Mouse (Mus musculus) MN1 (cell line): ENCODE measurements around the gene Ly6g5c.

Experiments
- DNase-seq: peaks from one replicate; pipeline ENCODE4 v3.0.0-alpha.2; 2016; ENCODE audit warnings: low spot score

Ly6g5c gene

DNA sequence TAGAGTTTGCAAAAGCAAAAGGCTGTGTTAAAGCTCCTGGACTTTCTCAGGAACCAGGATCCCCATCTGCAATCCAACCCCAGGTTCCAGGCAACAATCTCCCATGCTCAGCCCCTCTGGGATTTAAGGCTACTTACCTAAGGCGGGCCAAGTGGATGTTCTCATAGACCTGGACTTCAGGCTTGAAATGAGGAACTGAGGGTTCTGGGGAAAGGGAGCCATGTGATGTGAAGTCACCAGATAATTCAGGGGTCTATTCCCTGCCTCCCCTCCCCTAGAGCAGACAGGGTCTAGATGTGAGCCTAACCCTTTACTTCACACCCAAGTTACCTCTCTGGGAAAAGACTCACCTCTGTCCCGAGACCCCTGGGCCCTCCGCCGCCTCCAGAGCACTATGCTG, 27.4 kb upstream of the Ly6g5c start:
- no peak for DNase-seq

- peak; percentile 57 for DNase-seq
Measured at GRCm38 (mm10) chr17:35082841-35083576, 25.1 kb upstream of the Ly6g5c start.

DNA sequence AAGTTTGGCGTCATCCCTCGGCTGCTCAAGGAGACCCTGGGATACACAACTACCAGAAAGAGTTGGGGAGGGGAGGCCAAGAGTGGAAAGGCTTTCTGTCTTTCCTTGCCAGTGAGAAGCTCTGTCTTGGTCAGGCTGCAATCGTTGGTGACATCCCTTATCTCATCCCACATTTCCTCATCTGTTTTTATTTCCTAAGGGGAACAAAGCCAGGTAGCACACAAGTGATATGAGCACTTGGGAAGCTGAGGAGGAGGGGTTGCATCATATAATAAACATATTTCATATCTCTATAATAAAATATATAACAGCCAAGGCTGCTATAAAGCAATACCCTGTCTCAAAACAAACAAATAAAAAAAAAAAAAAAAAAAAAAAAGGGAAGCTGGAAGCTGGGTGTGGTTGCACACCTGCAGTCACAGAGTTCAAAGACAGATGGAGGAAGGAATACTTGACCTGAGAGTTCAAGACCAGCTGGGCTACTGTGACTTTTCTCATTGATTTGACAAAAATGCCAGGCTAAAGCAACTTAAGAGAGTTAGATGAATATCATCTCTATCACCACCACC, 24.1 kb upstream of the Ly6g5c start:
- DNase-seq, result no peak

- DNase-seq, result no peak
Measured at GRCm38 (mm10) chr17:35085208-35085865, 22.7 kb upstream of the Ly6g5c start, which contains the start of gene Ly6g6f. Gene Ly6g6f, minus strand, starts transcription at chr17:35085610.

DNA sequence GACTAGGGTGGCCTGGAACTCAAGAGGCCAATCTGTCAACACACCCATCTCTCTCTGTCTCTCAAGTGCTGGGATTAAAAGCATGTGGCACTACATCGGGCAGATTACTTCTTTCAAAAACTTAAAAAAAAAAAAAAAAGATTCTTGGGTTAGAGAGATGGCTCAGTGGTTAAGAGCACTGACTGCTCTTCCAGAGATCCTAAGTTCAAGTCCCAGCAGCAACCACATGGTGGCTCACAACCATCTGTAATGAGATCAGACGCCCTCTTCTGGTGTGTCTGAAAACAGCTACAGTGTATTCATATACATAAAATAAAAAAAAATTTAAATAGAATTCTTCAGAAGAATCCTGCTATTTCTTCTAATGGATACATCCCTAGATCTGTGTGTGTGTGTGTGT, 19.9 kb upstream of the Ly6g5c start:
- no peak for DNase-seq

GRCm38 (mm10) chr17:35088825-35089644, 19.0 kb upstream of the Ly6g5c start, which contains the start of gene Abhd16a:
Gene Abhd16a, plus strand, starts transcription at chr17:35089263.
- DNase-seq, result peak; percentile 97

GRCm38 (mm10) chr17:35090166-35090932, 17.7 kb upstream of the Ly6g5c start:
- DNase-seq, result peak; percentile 87

- DNase-seq, result peak; percentile 62
Measured at GRCm38 (mm10) chr17:35092403-35093198, 15.5 kb upstream of the Ly6g5c start.

DNA sequence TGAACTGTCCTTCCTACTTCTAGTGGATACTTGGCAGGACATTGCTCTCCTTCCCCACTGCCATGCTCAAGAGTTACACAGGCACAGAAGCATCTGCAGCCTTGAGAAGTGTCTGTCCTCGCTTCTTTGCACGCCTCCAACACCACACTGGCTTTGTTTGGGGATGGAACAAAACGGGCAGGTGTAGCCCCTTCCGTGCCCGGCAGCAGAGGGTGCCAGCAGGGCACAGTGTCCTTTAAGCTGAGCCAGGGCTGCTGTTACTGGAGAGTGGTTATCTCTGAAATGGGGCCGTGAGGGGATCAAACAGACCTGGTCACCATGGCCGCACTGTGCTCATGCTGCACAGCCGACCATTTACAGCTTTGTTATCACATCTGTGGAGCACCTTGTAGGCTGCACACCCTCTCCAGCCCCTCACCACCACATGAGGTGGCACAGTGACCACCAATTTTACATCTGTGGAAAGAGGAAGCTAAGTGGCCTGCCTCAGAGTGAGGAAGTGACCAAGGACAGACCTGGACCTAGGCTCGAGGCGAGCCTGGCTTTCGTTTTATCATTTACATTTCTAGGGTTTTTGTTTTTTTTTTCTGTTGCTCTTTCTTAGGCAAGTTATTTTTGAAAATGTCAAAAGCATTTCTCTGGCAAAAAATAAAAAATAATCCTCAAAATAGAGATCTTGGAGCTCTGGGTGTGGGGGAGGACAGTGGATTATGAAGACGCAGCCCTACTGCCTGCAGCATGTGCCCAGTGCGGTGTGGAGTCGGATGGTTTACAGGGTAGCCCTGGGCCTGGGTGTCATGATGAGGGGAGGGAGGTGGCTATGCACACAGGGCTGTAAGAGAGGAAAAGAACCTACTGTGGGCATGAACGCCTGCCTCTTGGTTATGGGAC, 13.4 kb upstream of the Ly6g5c start:
- no peak for DNase-seq

DNA sequence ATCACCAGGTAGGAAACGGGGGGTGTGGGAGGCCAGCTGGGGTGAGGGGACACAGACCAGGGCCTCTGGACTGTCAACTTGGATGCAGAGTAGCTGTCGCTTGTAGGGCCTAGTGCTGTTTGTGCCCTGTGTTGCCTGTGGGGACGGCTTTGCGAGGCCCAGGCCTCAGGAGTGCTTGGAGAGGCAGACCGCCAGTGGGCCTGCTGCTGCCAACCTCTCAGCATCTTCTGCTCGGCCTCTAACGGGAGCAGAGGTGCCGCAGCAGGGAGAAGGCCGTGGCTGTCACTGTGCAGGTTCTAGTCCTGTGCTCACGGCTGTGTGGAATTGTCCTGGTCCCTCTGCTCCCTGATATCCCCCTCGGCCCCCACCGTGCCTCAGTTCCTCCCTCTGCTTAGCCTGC, 11.5 kb upstream of the Ly6g5c start:
- DNase-seq, result no peak

- DNase-seq, result no peak
Measured at GRCm38 (mm10) chr17:35097164-35097655, 10.9 kb upstream of the Ly6g5c start.

DNA sequence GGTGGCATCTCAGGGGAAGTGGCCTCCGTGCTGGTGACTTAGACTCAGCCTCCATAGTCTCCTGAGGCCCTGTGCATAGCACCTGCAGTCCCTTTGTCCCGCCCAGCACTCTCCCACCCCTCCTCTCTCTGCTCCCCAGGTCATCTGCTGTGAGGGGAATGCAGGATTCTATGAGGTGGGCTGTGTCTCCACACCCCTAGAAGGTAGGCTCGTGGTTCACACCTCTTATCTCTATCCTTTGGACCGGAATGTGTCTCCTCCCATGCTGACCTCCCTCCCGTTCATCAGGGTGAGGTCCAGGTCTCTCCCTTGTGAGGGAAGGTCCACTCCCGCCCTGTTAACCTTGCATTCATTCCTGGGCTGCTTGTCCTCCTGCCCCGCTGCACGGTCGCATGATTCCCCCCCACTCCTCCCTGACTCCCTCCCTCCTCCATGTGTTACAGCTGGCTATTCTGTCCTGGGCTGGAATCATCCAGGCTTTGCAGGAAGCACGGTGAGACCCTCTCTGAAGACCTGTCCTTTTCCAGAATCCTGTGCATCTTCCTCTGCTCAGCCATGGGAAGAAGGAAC, 7.8 kb upstream of the Ly6g5c start:
- DNase-seq, result no peak

- DNase-seq, result no peak
Measured at GRCm38 (mm10) chr17:35101161-35101560, 6.9 kb upstream of the Ly6g5c start.

DNA sequence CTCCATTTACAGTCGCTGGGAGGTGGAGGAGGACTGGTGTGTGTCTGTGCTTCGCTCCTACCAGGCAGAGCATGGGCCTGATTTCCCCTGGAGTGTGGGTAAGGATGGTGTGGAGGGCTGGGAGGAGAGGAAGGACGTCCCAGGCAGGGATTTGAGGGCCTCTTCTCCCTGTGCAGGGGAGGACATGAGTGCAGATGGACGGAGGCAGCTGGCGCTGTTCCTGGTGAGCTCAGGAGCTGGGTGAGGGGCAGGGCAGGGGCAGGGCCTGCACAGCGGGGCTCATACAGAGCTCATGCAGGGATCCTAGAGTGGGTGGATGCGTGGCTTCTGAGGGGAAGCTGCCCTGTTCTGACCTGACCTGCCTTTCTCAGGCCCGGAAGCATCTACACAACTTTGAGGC, 5.8 kb upstream of the Ly6g5c start:
- peak; percentile 74 for DNase-seq

- no peak for DNase-seq
Measured at GRCm38 (mm10) chr17:35103221-35103690, 4.8 kb upstream of the Ly6g5c start.

DNA sequence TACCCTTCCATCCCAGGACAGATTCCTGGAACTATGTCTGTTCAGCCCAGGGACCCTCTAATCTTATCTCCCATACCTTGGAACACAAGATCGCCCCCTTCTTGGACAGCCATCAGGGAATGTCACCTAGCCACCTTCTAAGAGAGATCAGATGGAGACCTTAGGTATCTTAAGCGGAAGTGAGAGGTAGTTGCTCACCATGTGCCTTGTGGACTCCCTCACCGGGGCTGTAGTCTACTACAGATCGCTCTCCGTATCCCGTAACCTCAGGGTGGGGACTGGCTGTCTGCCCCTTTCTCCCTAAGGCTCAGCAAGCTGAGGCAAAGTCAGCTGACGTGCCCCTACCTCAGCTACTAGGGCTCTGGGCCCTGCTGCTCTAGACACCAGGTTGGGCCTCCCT, 4.0 kb upstream of the Ly6g5c start:
- DNase-seq, result no peak

- no peak for DNase-seq
Measured at GRCm38 (mm10) chr17:35104754-35105153, 3.3 kb upstream of the Ly6g5c start.

- no peak for DNase-seq
Measured at GRCm38 (mm10) chr17:35105740-35106389, 2.2 kb upstream of the Ly6g5c start.
